Mouse (Mus musculus): ENCODE data around the gene Erc2.

The Erc2 gene

DNA sequence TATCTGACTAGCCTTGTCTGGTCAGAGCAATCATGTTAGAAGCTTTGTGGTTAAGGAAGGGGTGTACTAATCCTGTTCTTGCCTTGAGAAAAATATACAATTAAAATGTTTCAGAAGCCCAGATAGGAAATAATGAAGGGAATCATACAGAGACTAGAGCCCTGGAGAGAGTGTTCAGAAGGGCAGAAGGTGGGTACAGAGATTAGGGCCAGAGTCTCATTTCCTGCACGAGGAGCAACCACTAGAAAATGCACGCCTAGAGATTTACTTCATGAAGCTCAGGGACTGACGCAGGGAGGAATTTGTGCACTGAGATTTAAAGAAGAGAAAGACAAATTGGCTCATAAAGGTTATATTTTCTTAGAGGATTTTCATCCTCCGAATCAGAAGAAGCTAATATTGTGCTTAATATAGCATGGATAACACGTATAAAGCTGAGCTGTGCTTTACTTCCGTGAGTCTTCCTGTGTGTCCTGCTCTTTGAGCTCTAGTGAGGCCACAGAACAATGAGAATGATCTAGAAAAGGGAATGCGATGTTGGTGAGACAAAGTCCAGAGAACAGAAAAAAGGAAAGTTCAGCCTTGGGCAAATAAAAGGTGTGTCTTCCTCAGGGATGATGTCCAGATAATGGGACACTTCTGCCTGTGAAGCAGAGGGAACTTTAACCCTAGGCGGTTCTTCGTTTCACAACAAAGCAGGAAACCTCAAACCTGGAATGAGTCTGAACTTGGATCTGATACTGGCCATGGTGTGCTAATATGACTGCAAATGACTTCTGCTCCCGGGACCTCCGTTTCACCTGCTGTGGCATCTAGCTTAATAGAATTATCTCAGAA is 45.0 kb downstream of the Erc2 start:
- DNase-seq = no peak

GRCm38 (mm10) chr14:27668151-27668550 is 45.9 kb downstream of the Erc2 start:
- DNase-seq = no peak

DNA sequence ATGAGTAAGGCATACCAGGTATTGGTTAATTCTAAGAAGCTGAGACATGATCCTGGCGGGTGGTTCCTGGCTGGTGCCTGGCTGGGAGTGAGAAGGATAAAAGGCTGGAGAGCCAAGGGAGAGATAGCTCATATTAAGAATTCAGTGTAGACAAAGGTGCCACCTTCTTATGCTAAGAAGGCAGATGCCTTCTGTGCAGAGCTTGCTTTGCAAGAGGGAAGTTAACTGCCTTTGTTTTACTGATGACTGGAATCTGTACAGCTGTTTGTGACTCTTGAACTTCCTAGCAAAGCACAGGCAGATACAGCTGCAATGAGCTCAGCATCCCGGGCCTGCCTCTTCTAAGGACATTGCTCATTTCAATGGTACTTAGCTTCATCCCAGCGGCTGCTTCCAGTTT is 47.7 kb downstream of the Erc2 start:
- DNase-seq = no peak

DNA sequence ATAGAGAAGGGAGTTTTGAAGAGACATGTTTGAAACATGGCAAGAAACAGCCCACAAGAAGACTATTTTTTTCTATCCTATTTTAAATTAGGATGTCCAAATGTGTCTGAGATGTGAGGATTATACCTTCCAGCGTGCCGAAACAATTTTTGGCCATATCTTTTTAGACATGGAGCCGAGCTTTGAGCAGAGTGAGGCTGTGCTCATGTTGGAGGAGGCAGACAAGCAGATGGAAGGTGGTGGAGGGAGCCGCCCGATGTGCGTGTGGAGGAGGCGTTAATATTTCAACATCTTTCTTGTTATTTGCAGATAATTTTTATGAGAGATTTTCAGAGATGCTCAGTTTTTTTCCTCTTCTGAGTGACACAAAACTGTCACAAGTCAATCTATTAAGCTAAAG is 50.5 kb downstream of the Erc2 start:
- DNase-seq = no peak

DNA sequence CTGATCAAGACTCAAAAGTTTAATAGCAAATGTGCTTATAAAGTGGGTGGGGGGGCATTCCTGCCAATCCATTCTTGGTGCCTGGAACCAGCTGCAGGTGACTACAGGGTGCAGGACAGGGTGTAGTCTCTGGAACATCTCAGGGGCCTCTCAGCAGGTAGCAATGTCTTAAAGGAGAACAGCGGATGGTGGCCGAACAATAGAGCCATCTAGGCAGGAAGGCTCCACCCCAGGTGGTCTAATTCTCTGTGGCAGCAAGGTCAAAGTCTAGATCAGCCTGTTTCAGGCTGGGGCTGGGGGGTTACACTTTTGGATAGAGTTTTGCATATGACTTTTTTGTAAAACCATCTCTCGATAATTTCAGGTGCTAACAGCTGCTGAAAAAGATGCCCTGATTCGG is 51.9 kb downstream of the Erc2 start:
- no peak for DNase-seq

DNA sequence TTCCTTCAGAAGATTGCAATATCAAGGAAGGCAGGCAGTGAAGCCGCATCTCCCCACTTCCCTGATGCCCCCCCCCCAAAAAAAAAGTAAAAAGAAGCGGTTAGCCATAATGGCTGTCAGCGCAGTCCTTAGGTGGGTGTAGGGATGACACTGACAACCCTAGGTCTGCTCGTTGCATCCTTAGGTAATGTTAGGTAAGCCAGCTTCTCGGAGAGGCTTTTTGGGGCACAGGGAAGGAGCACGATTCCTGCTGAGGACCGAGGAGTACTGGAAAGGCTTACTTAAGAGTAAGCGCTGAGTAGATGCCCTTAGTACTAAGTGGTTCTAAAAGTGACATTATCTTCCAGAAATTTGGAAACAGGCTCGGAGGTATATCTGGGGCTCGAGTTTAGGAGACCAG is 52.3 kb downstream of the Erc2 start:
- DNase-seq = no peak

DNA sequence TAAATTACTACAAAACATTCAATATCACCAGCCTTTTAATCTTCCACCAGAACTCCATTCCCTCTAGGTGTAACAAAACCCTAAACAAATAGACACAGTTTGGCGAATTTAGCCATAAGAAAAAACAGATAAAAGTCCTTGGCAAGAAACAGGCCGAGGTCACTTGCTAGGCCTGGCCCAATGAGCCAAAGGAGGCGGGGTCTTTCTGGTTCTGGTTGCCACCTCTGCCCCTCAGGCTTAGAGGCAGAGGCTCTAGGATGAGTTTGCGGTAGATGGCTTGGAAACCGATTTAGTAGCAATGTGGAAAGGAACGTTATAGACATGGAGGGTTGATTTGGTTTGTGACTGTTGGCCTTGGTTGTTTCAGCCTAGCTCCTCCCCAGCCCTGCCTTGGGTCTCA is 52.8 kb downstream of the Erc2 start:
- DNase-seq = no peak

DNA sequence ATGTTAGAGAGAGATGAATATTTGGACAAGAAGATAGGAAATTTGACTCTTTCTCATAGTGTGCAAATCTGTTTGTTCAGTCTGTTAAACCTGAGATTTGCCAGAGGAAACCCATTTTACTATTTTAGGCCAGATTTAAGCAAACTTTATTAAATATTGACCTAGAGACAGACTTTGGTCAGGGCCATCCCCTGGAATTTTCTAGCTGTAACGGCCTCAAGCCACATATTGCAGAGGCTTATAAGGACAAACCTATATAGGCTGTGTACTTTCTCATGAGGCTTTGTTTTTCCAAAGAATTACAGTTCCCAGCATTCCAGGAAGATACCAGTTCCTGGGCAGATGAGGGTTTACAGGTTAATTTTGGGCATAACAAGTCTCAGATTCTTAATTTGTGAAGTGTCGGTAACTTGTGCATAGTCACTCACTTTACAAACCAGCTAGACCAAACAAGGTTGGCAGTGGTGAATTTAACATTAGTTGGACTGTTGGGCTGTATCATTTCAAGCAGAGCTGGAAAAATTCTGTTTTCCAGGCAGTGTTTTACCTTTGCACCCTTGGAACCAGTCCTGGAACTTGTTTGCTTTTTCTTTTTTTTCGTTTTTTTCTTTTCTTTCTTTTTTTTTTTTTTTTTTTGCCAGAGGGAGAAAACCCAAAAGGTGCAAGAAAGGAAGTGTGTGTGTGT is 60.3 kb downstream of the Erc2 start:
- no peak for DNase-seq

- DNase-seq = no peak
Measured at GRCm38 (mm10) chr14:27695781-27696180, 73.6 kb downstream of the Erc2 start.

- no peak for DNase-seq
Measured at GRCm38 (mm10) chr14:27717364-27717763, 95.1 kb downstream of the Erc2 start.

DNA sequence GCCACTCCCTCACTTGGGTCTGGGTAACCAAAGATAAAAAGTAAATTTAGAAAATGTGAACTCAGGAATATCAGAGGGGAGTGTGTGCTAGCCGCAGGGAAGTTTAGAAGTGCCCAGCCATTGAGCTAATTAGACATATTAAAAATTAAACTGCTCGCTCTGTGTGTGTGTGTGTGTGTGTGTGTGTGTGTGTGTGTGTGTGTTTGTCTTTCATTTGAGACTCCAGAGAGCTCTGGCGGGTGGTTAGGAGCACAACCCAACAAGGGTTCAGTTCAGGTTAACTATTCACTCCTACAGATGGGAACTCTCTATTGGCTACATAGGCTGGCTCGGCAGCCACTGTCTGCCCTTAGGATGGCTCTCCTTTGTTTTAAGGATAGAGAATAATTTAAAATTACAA is 97.4 kb downstream of the Erc2 start:
- DNase-seq = no peak

DNA sequence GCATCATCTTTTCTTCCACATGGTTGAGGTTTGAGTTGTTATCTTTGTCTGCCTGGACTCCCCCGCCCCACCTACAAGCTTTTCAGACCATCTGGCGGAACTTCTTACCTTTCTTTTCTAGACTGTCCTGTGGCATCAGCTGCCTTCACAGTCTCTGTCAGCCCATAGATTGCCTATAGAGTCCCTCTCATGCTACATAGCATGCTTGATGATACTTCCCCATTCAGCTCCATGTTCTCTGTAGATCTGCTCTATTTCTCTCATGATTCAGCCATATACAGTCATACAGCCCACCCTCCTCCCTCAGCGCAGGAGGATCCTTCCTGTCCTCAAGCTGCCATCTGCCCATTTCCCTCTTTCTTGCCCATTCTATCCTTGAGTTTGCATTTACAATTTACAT is 98.7 kb downstream of the Erc2 start:
- DNase-seq = no peak

GRCm38 (mm10) chr14:27721759-27722158 is 99.5 kb downstream of the Erc2 start:
- no peak for DNase-seq

DNA sequence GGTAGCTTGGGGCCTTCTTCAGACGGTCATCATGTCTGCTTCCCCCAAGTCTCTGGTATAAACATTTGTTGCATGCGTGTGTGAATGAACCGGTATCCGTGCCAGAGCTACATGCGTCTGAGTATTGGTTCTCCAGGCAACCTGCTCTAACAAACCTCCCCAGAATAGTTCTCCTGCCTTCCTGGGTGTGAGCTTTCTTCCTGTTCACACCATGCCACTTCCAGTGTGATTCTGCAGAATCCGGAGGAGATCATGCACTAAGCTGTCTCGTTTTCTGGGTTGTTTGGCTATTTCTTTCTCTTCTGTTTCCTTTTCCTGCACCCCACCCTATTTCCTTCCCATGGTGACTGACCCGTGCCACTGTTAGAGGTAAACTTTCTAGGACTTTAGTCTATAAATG is 105.3 kb downstream of the Erc2 start:
- DNase-seq = no peak

GRCm38 (mm10) chr14:27731086-27731485 is 108.9 kb downstream of the Erc2 start:
- no peak for DNase-seq

DNA sequence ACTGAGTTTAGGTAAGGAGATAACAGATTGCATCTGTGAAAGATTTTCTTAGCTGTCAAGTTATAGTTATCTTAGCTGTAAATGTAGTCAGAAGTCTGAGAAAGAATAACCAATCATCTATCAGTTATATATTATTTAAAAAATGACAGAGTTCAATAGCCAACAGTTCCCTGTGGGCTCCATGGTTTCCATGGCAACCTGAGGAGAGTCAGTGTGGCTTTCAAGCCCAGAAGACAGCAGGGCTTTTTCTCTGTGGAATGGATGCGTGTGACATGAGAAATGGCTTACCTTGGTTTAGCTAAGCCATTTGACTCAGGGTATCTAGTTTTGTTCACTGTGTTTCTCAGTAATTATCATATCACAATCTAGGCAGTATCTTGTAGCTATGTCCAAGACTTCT is 117.2 kb downstream of the Erc2 start:
- DNase-seq = no peak

GRCm38 (mm10) chr14:27741248-27741916 is 119.2 kb downstream of the Erc2 start:
- no peak for DNase-seq

GRCm38 (mm10) chr14:27754340-27754739 is 132.1 kb downstream of the Erc2 start:
- no peak for DNase-seq

- DNase-seq = no peak
Measured at GRCm38 (mm10) chr14:27756901-27757300, 134.7 kb downstream of the Erc2 start.

- no peak for DNase-seq
Measured at GRCm38 (mm10) chr14:27758230-27758629, 136.0 kb downstream of the Erc2 start.

- DNase-seq = no peak
Measured at GRCm38 (mm10) chr14:27759069-27759628, 136.9 kb downstream of the Erc2 start.

DNA sequence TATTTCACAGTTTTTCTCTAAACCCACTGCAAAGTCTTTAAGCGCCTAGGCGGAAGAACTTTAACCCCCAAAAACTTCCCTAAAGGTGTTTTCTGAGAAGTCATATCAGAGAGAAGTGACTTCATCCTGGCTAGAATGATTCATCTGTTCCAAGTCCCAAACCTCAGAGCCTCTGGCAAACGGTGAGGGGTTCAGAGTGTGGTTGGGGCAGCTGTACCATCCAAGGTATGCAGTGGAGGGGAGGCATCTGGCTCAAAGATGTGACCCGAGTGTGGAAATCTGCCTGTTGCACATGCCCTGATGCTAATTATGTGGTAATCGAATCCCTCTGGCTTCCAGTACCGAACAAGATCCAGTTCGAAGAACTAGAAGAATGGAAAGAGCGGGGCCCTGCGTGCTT is 137.8 kb downstream of the Erc2 start:
- no peak for DNase-seq

- no peak for DNase-seq
Measured at GRCm38 (mm10) chr14:27775367-27775766, 153.1 kb downstream of the Erc2 start.

GRCm38 (mm10) chr14:27778503-27778902 is 156.3 kb downstream of the Erc2 start:
- no peak for DNase-seq
